In genomic region chr5:103132814-103133213, GRCm38 (mm10) we compare ENCODE assay signal across 13 mouse cellular contexts.
DNase-seq lines count a peak whose midpoint lies in the region; ATAC-seq and TF ChIP-seq lines count a peak whose summit lies in the region.
"Had no signal": no experiment of that assay in that cellular context is flagged by ENCODE, and none has a peak within 500 bp of the region (broad histone marks: within the 10 kb centered on the region; RNA-seq: fewer than 3 reads in every experiment).

No protein-coding gene starts in this region.

- no peak for TF ChIP-seq POLR2A in cerebellum, adult 2 months (IDR thresholded peaks at IDR 0.05; ENCODE audit: borderline replicate concordance, insufficient read depth, low read length)

- no peak overlapping the region for H3K4me3 ChIP-seq in cerebellum, adult 2 months (replicated peaks; ENCODE audit: insufficient read depth, low read depth, low read length)
- no peak overlapping the region for H3K4me3 ChIP-seq in intestine, postnatal 0 days (ENCODE audit: low read depth, low read length)
- H3K4me3 ChIP-seq in intestine, embryonic 15.5 days (replicated peaks), result no peak overlapping the region
- no peak overlapping the region for H3K4me3 ChIP-seq in forebrain, embryonic 14.5 days (ENCODE audit: low read depth, low read length)
- H3K4me3 ChIP-seq: midbrain, embryonic 15.5 days; neural tube, embryonic 15.5 days; stomach, embryonic 15.5 days had no signal

- no peaks in the 10 kb centered on the region for H3K27me3 ChIP-seq in cerebellum, adult 2 months (ENCODE audit: control insufficient read depth, insufficient read depth, low read length)
- no peaks in the 10 kb centered on the region for H3K27me3 ChIP-seq in intestine, postnatal 0 days (replicated peaks; ENCODE audit: control insufficient read depth, insufficient read depth, low read length)
- H3K27me3 ChIP-seq in intestine, embryonic 15.5 days (replicated peaks), result no peaks in the 10 kb centered on the region
- no peaks in the 10 kb centered on the region for H3K27me3 ChIP-seq in forebrain, embryonic 14.5 days (replicated peaks; ENCODE audit: control insufficient read depth, insufficient read depth, low read length)
- H3K27me3 ChIP-seq: midbrain, embryonic 15.5 days; neural tube, embryonic 15.5 days; stomach, embryonic 15.5 days had no signal

- no peak for ATAC-seq in cerebellum, adult (ENCODE audit: insufficient number of reproducible peaks, low FRiP score, low TSS enrichment)
- no peak for ATAC-seq in intestine, postnatal 0 days
- no peak for ATAC-seq in intestine, embryonic 15.5 days
- ATAC-seq in forebrain, embryonic 14.5 days, result no peak
- ATAC-seq: midbrain, embryonic 15.5 days had no signal

- no peaks in the 10 kb centered on the region for H3K9me3 ChIP-seq in intestine, postnatal 0 days (ENCODE audit: control insufficient read depth)
- H3K9me3 ChIP-seq in intestine, embryonic 15.5 days, result no peaks in the 10 kb centered on the region
- H3K9me3 ChIP-seq in forebrain, embryonic 14.5 days (replicated peaks; ENCODE audit: control insufficient read depth, low read length), result no peaks in the 10 kb centered on the region
- H3K9me3 ChIP-seq: midbrain, embryonic 15.5 days; neural tube, embryonic 15.5 days; stomach, embryonic 15.5 days had no signal

- 0 out of 2 replicates have a peak, but pooled peaks have one; percentile 22 for TF ChIP-seq CTCF in cerebellum, adult 2 months (IDR thresholded peaks at IDR 0.05; ENCODE audit: borderline replicate concordance, insufficient read depth, low read depth, low read length)
- peak; percentile 62 for TF ChIP-seq CTCF in intestine, postnatal 0 days (IDR thresholded peaks at IDR 0.05; ENCODE audit: low read depth)

- H3K9ac ChIP-seq in intestine, postnatal 0 days (ENCODE audit: low read depth, low read length), result no peak overlapping the region
- H3K9ac ChIP-seq in intestine, embryonic 15.5 days, result no peak overlapping the region
- no peak overlapping the region for H3K9ac ChIP-seq in forebrain, embryonic 14.5 days (ENCODE audit: low read length)
- H3K9ac ChIP-seq: midbrain, embryonic 15.5 days; neural tube, embryonic 15.5 days; stomach, embryonic 15.5 days had no signal

- no peak overlapping the region for H3K27ac ChIP-seq in cerebellum, adult 2 months (ENCODE audit: insufficient read depth, low read length)
- no peak overlapping the region for H3K27ac ChIP-seq in intestine, postnatal 0 days (ENCODE audit: low read depth, low read length)
- H3K27ac ChIP-seq in intestine, embryonic 15.5 days, result no peak overlapping the region
- H3K27ac ChIP-seq in forebrain, embryonic 14.5 days (ENCODE audit: low read depth, low read length), result no peak overlapping the region
- H3K27ac ChIP-seq: midbrain, embryonic 15.5 days; neural tube, embryonic 15.5 days; stomach, embryonic 15.5 days had no signal

- no peak overlapping the region for H3K4me2 ChIP-seq in intestine, postnatal 0 days (replicated peaks; ENCODE audit: low read depth)
- H3K4me2 ChIP-seq in intestine, embryonic 15.5 days (replicated peaks), result no peak overlapping the region
- H3K4me2 ChIP-seq in forebrain, embryonic 14.5 days (ENCODE audit: low read length), result no peak overlapping the region
- H3K4me2 ChIP-seq: midbrain, embryonic 15.5 days; neural tube, embryonic 15.5 days; stomach, embryonic 15.5 days had no signal

- DNase-seq in cerebellum, adult 2 months, result no peak
- peak; percentile 5 for DNase-seq in lung, postnatal 10 days
- DNase-seq in lung, postnatal 25 days (ENCODE audit: low spot score), result no peak
- peak; percentile 25 for DNase-seq in retina, postnatal 1 day
- DNase-seq in forebrain, embryonic 14.5 days (ENCODE audit: low spot score), result no peak
- DNase-seq: kidney, adult 8-10 months; layer of hippocampus, postnatal 36 days had no signal

- WGBS in cerebellum, adult 2 months, result 74% methylated on average over 6 of the region's 6 CpGs
- 78% methylated on average over 6 of the region's 6 CpGs for WGBS in intestine, postnatal 0 days
- 76% methylated on average over 6 of the region's 6 CpGs for WGBS in intestine, embryonic 15.5 days
- 75% methylated on average over 6 of the region's 6 CpGs for WGBS in forebrain, embryonic 14.5 days

- no peaks in the 10 kb centered on the region for H3K36me3 ChIP-seq in intestine, postnatal 0 days (ENCODE audit: control insufficient read depth, insufficient read depth)
- no peaks in the 10 kb centered on the region for H3K36me3 ChIP-seq in intestine, embryonic 15.5 days
- no peaks in the 10 kb centered on the region for H3K36me3 ChIP-seq in forebrain, embryonic 14.5 days (ENCODE audit: control insufficient read depth, insufficient read depth, low read length)
- H3K36me3 ChIP-seq: midbrain, embryonic 15.5 days; neural tube, embryonic 15.5 days; stomach, embryonic 15.5 days had no signal

- H3K4me1 ChIP-seq in cerebellum, adult 2 months (ENCODE audit: control insufficient read depth, insufficient read depth, low read length), result peaks cover 2% of the 10 kb centered on the region; the same call in 1 of the 2 replicates
- H3K4me1 ChIP-seq in intestine, postnatal 0 days (replicated peaks; ENCODE audit: control insufficient read depth, insufficient read depth, low read length), result no peaks in the 10 kb centered on the region
- H3K4me1 ChIP-seq in intestine, embryonic 15.5 days (replicated peaks), result no peaks in the 10 kb centered on the region
- H3K4me1 ChIP-seq in forebrain, embryonic 14.5 days (ENCODE audit: control insufficient read depth, insufficient read depth, low read length), result no peaks in the 10 kb centered on the region
- H3K4me1 ChIP-seq: midbrain, embryonic 15.5 days; stomach, embryonic 15.5 days had no signal

Comparison
In these comparisons a context has a peak if more than half of its experiments do, and no peak if none do; other contexts are left out.
1. DNase-seq: peak in lung, postnatal 10 days (single experiment) and retina, postnatal 1 day (single experiment); none in cerebellum, adult 2 months (0 of 2), lung, postnatal 25 days (single experiment) and forebrain, embryonic 14.5 days (single experiment).